Mouse (Mus musculus): ENCODE results near the gene Gm45711.
A peak's percentile ranks its signal among the peaks of the same experiment; 100 is the strongest.

The Gm45711 gene

GRCm38 (mm10) chr8:104242038-104242644, 67.7 kb downstream of the Gm45711 start:
- DNase-seq (ENCODE audit: low spot score) = no peak

- DNase-seq (ENCODE audit: low spot score) = peak; percentile 34
These were observed 70.4 kb downstream of the Gm45711 start for GRCm38 (mm10) chr8:104239418-104239861.

GRCm38 (mm10) chr8:104234573-104234972, 75.3 kb downstream of the Gm45711 start:
- no peak for DNase-seq (ENCODE audit: low spot score)

- no peak for DNase-seq (ENCODE audit: low spot score)
These were observed 77.0 kb downstream of the Gm45711 start for GRCm38 (mm10) chr8:104232919-104233318.

GRCm38 (mm10) chr8:104232039-104232438, 77.8 kb downstream of the Gm45711 start:
- no peak for DNase-seq (ENCODE audit: low spot score)

Data from spleen, adult 12 weeks (tissue).